Mouse (Mus musculus) megakaryocyte-erythroid progenitor cell, adult 5-6 weeks (primary cell): ENCODE measurements around the gene Cbx2. TPM values are rescaled to one million over a fixed set of nuclear protein-coding genes. Genes with fewer than 3 reads are reported as not detected.

Experiments
- total RNA-seq, 2 experiments: library from RNA; stranded (forward) in 1 of 2; stranded (reverse) in 1 of 2; fragments of 200-1000, 215-1000 nt in 1 of 2; fragments of >200 nt in 1 of 2; fragmentation: Nextera tagmentation in 1 of 2; gene quantifications; 2 replicates each; pipeline ENCODE4 v1.2.3; 2014 to 2017

Cbx2 gene
- total RNA-seq, 2 experiments from 2014 or later: 6.2 to 10.4 TPM

Other genes with a start within 250 kb of the Cbx2 start
- gene Rbfox3, start 111.4 kb upstream of the Cbx2 start, total RNA-seq (2014; fragmentation: Nextera tagmentation): not detected in 2 replicates
- gene Rbfox3, start 111.4 kb upstream of the Cbx2 start, total RNA-seq (2017): not detected in 2 replicates
- gene Enpp7, start 34.8 kb upstream of the Cbx2 start, total RNA-seq (2014; fragmentation: Nextera tagmentation): not detected in 2 replicates
- not detected in 2 replicates for gene Enpp7, start 34.8 kb upstream of the Cbx2 start, total RNA-seq (2017)
- gene Cbx8, start 18.0 kb downstream of the Cbx2 start, total RNA-seq (2014; fragmentation: Nextera tagmentation): 1.3 and 2.2 TPM in 2 replicates
- gene Cbx8, start 18.0 kb downstream of the Cbx2 start, total RNA-seq (2017): 0.70 and 1.2 TPM in 2 replicates
- gene Cbx4, start 63.3 kb downstream of the Cbx2 start, total RNA-seq (2014; fragmentation: Nextera tagmentation): 5.2 and 5.4 TPM in 2 replicates
- 3.9 and 11.6 TPM in 2 replicates for gene Cbx4, start 63.3 kb downstream of the Cbx2 start, total RNA-seq (2017)
- gene Tbc1d16, start 205.5 kb downstream of the Cbx2 start, total RNA-seq (2014; fragmentation: Nextera tagmentation): 0.35 and 1.2 TPM in 2 replicates
- gene Tbc1d16, start 205.5 kb downstream of the Cbx2 start, total RNA-seq (2017): 0.61 and 2.0 TPM in 2 replicates
- gene Ccdc40, start 205.6 kb downstream of the Cbx2 start, total RNA-seq (2014; fragmentation: Nextera tagmentation): 6.4 and 8.6 TPM in 2 replicates
- 4.3 and 13.1 TPM in 2 replicates for gene Ccdc40, start 205.6 kb downstream of the Cbx2 start, total RNA-seq (2017)
- gene Gaa, start 244.9 kb downstream of the Cbx2 start, total RNA-seq (2014; fragmentation: Nextera tagmentation): 33.7 and 44.1 TPM in 2 replicates
- gene Gaa, start 244.9 kb downstream of the Cbx2 start, total RNA-seq (2017): 22.6 and 34.2 TPM in 2 replicates